Mouse (Mus musculus) heart, embryonic 15.5 days (tissue): ENCODE results near the gene Cic. TPM values are rescaled to one million over a fixed set of nuclear protein-coding genes. Genes with fewer than 3 reads are reported as not detected.

ENCODE experiments used
- ATAC-seq: fragments of 200-750 bp; cut with Nextera tagmentation; replicated peaks from 2 replicates; pipeline ENCODE4 v1.8.0; 2017; ENCODE audit warnings: low read depth, moderate TSS enrichment; ENCODE audit not compliant: insufficient number of reproducible peaks, insufficient read depth, low FRiP score
- H3K27ac ChIP-seq: fragments of 300-500 bp; sonication (generic); 2 replicates; pipeline ENCODE4 v1.5.1; 2015; ENCODE audit warnings: mild to moderate bottlenecking, inconsistent platforms
- H3K27me3 ChIP-seq: fragments of 300-500 bp; sonication (generic); 2 replicates; pipeline ENCODE4 v1.6.1; 2015; ENCODE audit warnings: inconsistent platforms
- H3K36me3 ChIP-seq: fragments of 300-500 bp; sonication (generic); 2 replicates; pipeline ENCODE4 v1.6.1; 2015; ENCODE audit warnings: mild to moderate bottlenecking, inconsistent platforms
- H3K4me1 ChIP-seq: fragments of 300-500 bp; sonication (generic); replicated peaks from 2 replicates; pipeline ENCODE4 v1.6.1; 2015; ENCODE audit warnings: inconsistent platforms
- H3K4me2 ChIP-seq: fragments of 300-500 bp; sonication (generic); 2 replicates; pipeline ENCODE4 v1.6.1; 2015; ENCODE audit warnings: inconsistent platforms, mild to moderate bottlenecking, moderate library complexity
- H3K4me3 ChIP-seq: fragments of 300-500 bp; sonication (generic); 2 replicates; pipeline ENCODE4 v1.5.1; 2015; ENCODE audit warnings: mild to moderate bottlenecking, inconsistent platforms
- H3K9ac ChIP-seq: fragments of 300-500 bp; sonication (generic); 2 replicates; pipeline ENCODE4 v1.6.1; 2015; ENCODE audit warnings: mild to moderate bottlenecking, inconsistent platforms
- H3K9me3 ChIP-seq: fragments of 300-500 bp; sonication (generic); replicated peaks from 2 replicates; pipeline ENCODE4 v1.6.1; 2016; ENCODE audit warnings: inconsistent platforms
- WGBS: fragments of 180-500 bp; shearing (Covaris S2); methylation state at CpG from one replicate; pipeline ENCODE4 v1.1.7; 2015; ENCODE audit warnings: mixed read lengths; 5-methylcytosine and 5-hydroxymethylcytosine counted together
- polyA plus RNA-seq: library from polyadenylated mRNA; unstranded; fragments of >200 nt; fragmentation: Nextera tagmentation; extraction: Ambion mirVana; gene quantifications from 2 replicates; pipeline ENCODE4 v1.2.1, GENCODE M21; 2015

Cic gene
- polyA plus RNA-seq, 1 experiment from 2014 or later = 22.9 TPM

- Histone ChIP-seq H3K9ac (peak overlapping the region; percentile 66), H3K9me3 (no peaks in the 10 kb centered on the region), H3K4me2 (peak overlapping the region; percentile 80), H3K4me1 (peaks cover 76% of the 10 kb centered on the region), H3K27ac (peak overlapping the region; percentile 98), H3K27me3 (no peaks in the 10 kb centered on the region), H3K4me3 (peak overlapping the region; percentile 83), H3K36me3 (peaks cover 4% of the 10 kb centered on the region; the same call in 1 of the 2 replicates)
- peak; percentile 9 for ATAC-seq
- 2% methylated on average over 6 of the region's 6 CpGs for WGBS
These were observed 12.6 kb downstream of the Cic start for GRCm38 (mm10) chr7:25279861-25280791.

GRCm38 (mm10) chr7:25281166-25281733 lies 13.7 kb downstream of the Cic start:
- peak overlapping the region; percentile 98 for H3K27ac ChIP-seq
- H3K4me3 ChIP-seq = peak overlapping the region; percentile 83
- 18% methylated on average over 12 of the region's 12 CpGs for WGBS
- ATAC-seq = no peak
- no peaks in the 10 kb centered on the region for H3K27me3 ChIP-seq
- H3K4me2 ChIP-seq = peak overlapping the region; percentile 80
- peaks cover 67% of the 10 kb centered on the region for H3K4me1 ChIP-seq
- peak overlapping the region; percentile 66 for H3K9ac ChIP-seq
- peaks cover 16% of the 10 kb centered on the region for H3K36me3 ChIP-seq
- H3K9me3 ChIP-seq = no peaks in the 10 kb centered on the region

GRCm38 (mm10) chr7:25281734-25282601 lies 14.5 kb downstream of the Cic start:
- H3K9ac ChIP-seq = peak overlapping the region; percentile 88
- WGBS = under 1% methylated on average over 59 of the region's 108 CpGs
- peak overlapping the region; percentile 83 for H3K4me3 ChIP-seq
- H3K27me3 ChIP-seq = no peaks in the 10 kb centered on the region
- peak overlapping the region; percentile 98 for H3K27ac ChIP-seq
- H3K4me2 ChIP-seq = peak overlapping the region; percentile 80
- H3K36me3 ChIP-seq = peaks cover 23% of the 10 kb centered on the region
- peak; percentile 78 for ATAC-seq
- H3K4me1 ChIP-seq = peaks cover 59% of the 10 kb centered on the region
- H3K9me3 ChIP-seq = no peaks in the 10 kb centered on the region

- H3K9me3 ChIP-seq = no peaks in the 10 kb centered on the region
- peak overlapping the region; percentile 83 for H3K4me3 ChIP-seq
- H3K4me2 ChIP-seq = peak overlapping the region; percentile 80
- peaks cover 31% of the 10 kb centered on the region for H3K36me3 ChIP-seq
- H3K27ac ChIP-seq = peak overlapping the region; percentile 98
- no peaks in the 10 kb centered on the region for H3K27me3 ChIP-seq
- WGBS = 1% methylated on average over 28 of the region's 36 CpGs
- peaks cover 51% of the 10 kb centered on the region for H3K4me1 ChIP-seq
- no peak for ATAC-seq
- peak overlapping the region; percentile 88 for H3K9ac ChIP-seq
These were observed 15.3 kb downstream of the Cic start for GRCm38 (mm10) chr7:25282731-25283211.

- Histone ChIP-seq H3K9me3 (no peaks in the 10 kb centered on the region), H3K9ac (peak overlapping the region; percentile 88), H3K36me3 (peaks cover 39% of the 10 kb centered on the region), H3K4me1 (peaks cover 49% of the 10 kb centered on the region), H3K27me3 (no peaks in the 10 kb centered on the region), H3K27ac (peak overlapping the region; percentile 98), H3K4me3 (peak overlapping the region; percentile 83), H3K4me2 (peak overlapping the region; percentile 80)
- WGBS = 4% methylated on average over 5 of the region's 5 CpGs
- ATAC-seq = no peak
These were observed 16.1 kb downstream of the Cic start for GRCm38 (mm10) chr7:25283637-25284036.

- peak overlapping the region; percentile 80 for H3K4me2 ChIP-seq
- no peaks in the 10 kb centered on the region for H3K9me3 ChIP-seq
- ATAC-seq = no peak
- peak overlapping the region; percentile 83 for H3K4me3 ChIP-seq
- peak overlapping the region; percentile 98 for H3K27ac ChIP-seq
- peaks cover 49% of the 10 kb centered on the region for H3K4me1 ChIP-seq
- WGBS = 54% methylated on average over 2 of the region's 2 CpGs
- peaks cover 45% of the 10 kb centered on the region for H3K36me3 ChIP-seq
- H3K9ac ChIP-seq = peak overlapping the region; percentile 88
- H3K27me3 ChIP-seq = no peaks in the 10 kb centered on the region
These were observed 16.7 kb downstream of the Cic start for GRCm38 (mm10) chr7:25284171-25284570.

- 0 out of 2 replicates have a peak overlapping the region, but pooled peaks have one; percentile 19 for H3K27ac ChIP-seq
- H3K9ac ChIP-seq = peak overlapping the region; percentile 88; the same call in 1 of the 2 replicates
These were observed 17.3 kb downstream of the Cic start for GRCm38 (mm10) chr7:25284766-25285165.

GRCm38 (mm10) chr7:25285511-25286238 lies 18.2 kb downstream of the Cic start:
- no peaks in the 10 kb centered on the region for H3K27me3 ChIP-seq
- peaks cover 40% of the 10 kb centered on the region for H3K4me1 ChIP-seq
- no peak overlapping the region for H3K27ac ChIP-seq
- H3K36me3 ChIP-seq = peaks cover 60% of the 10 kb centered on the region
- WGBS = 89% methylated on average over 20 of the region's 20 CpGs
- no peak overlapping the region for H3K9ac ChIP-seq
- ATAC-seq = no peak
- H3K9me3 ChIP-seq = no peaks in the 10 kb centered on the region
- H3K4me3 ChIP-seq = no peak overlapping the region
- no peak overlapping the region for H3K4me2 ChIP-seq

More at GRCm38 (mm10) chr7:25284766-25285165, 17.3 kb downstream of the Cic start:
- Histone ChIP-seq H3K4me3 (0 out of 2 replicates have a peak overlapping the region, but pooled peaks have one; percentile 83), H3K4me1 (peaks cover 46% of the 10 kb centered on the region), H3K9me3 (no peaks in the 10 kb centered on the region), H3K27me3 (no peaks in the 10 kb centered on the region), H3K36me3 (peaks cover 51% of the 10 kb centered on the region), H3K4me2 (peak overlapping the region; percentile 80)
- ATAC-seq = no peak
- WGBS = 60% methylated on average over 5 of the region's 5 CpGs

GRCm38 (mm10) chr7:25286989-25287388 lies 19.5 kb downstream of the Cic start:
- 80% methylated on average over 8 of the region's 8 CpGs for whole genome bisulfite sequencing
- Histone ChIP-seq H3K4me1 (peaks cover 36% of the 10 kb centered on the region), H3K27me3 (no peaks in the 10 kb centered on the region), H3K27ac (no peak overlapping the region), H3K9me3 (no peaks in the 10 kb centered on the region), H3K4me2 (no peak overlapping the region), H3K4me3 (no peak overlapping the region), H3K36me3 (peaks cover 73% of the 10 kb centered on the region), H3K9ac (no peak overlapping the region)
- no peak for ATAC-seq

- Histone ChIP-seq H3K4me2 (no peak overlapping the region), H3K9me3 (no peaks in the 10 kb centered on the region), H3K9ac (no peak overlapping the region), H3K4me1 (peaks cover 37% of the 10 kb centered on the region), H3K27ac (no peak overlapping the region), H3K36me3 (peaks cover 83% of the 10 kb centered on the region), H3K4me3 (no peak overlapping the region), H3K27me3 (no peaks in the 10 kb centered on the region)
- WGBS = 86% methylated on average over 12 of the region's 12 CpGs
- ATAC-seq = no peak
These were observed 20.5 kb downstream of the Cic start for GRCm38 (mm10) chr7:25288011-25288410.
